Mouse (Mus musculus) liver, embryonic 14.5 days (tissue): ENCODE data around the gene Ctnnd1. TPM values are rescaled to one million over a fixed set of nuclear protein-coding genes. Genes with fewer than 3 reads are reported as not detected.

Experiments used
- ATAC-seq: fragments of 200-750 bp; cut with Nextera tagmentation; 2 replicates; pipeline ENCODE4 v1.8.0; 2017; ENCODE audit warnings: moderate number of reproducible peaks, mild to moderate bottlenecking, moderate library complexity; ENCODE audit not compliant: insufficient read depth
- DNase-seq, 3 experiments: peaks; one replicate each; pipeline ENCODE4 v3.0.0-alpha.2; 2012 to 2013; ENCODE audit warnings: low read depth in 3 of 3, low spot score in 3 of 3
- H3K27ac ChIP-seq: fragments of 300-500 bp; sonication (generic); 2 replicates; pipeline ENCODE4 v1.5.1; 2014; ENCODE audit warnings: moderate library complexity, mild to moderate bottlenecking, control low read depth, inconsistent platforms
- H3K27me3 ChIP-seq: fragments of 300-500 bp; sonication (generic); 2 replicates; pipeline ENCODE4 v1.6.1; 2014; ENCODE audit warnings: mild to moderate bottlenecking, low read length, moderate library complexity; ENCODE audit not compliant: control insufficient read depth, insufficient read depth
- H3K36me3 ChIP-seq: fragments of 300-500 bp; sonication (generic); replicated peaks from 2 replicates; pipeline ENCODE4 v1.6.1; 2014; ENCODE audit warnings: low read depth; ENCODE audit not compliant: control insufficient read depth, insufficient read depth
- H3K4me1 ChIP-seq, 2 experiments: fragments of 200-500 bp in 1 of 2; fragments of 300-500 bp in 1 of 2; sonication (generic) in 1 of 2; replicated peaks; 2 replicates each; pipeline ENCODE4 v1.6.1; 2012 to 2014; ENCODE audit warnings: antibody characterized with exemption in 1 of 2, inconsistent platforms in 1 of 2, low read length in 1 of 2; ENCODE audit not compliant: control insufficient read depth in 2 of 2, insufficient read depth in 2 of 2
- H3K4me2 ChIP-seq: fragments of 300-500 bp; sonication (generic); 2 replicates; pipeline ENCODE4 v1.6.1; 2014; ENCODE audit warnings: low read depth, mild to moderate bottlenecking, control low read depth, moderate library complexity
- H3K4me3 ChIP-seq, 2 experiments: fragments of 200-500 bp in 1 of 2; fragments of 300-500 bp in 1 of 2; sonication (generic) in 1 of 2; 2 replicates each; pipeline ENCODE4 v1.5.1; 2012 to 2014; ENCODE audit warnings: low read depth in 2 of 2, low read length in 2 of 2, mild to moderate bottlenecking in 2 of 2, control low read depth in 1 of 2, inconsistent platforms in 1 of 2, moderate library complexity in 1 of 2; ENCODE audit not compliant: insufficient read depth in 1 of 2
- H3K9ac ChIP-seq: fragments of 300-500 bp; sonication (generic); replicated peaks from 2 replicates; pipeline ENCODE4 v1.6.1; 2014; ENCODE audit warnings: mild to moderate bottlenecking, control low read depth, moderate library complexity
- H3K9me3 ChIP-seq: fragments of 300-500 bp; sonication (generic); 2 replicates; pipeline ENCODE4 v1.6.1; 2016; ENCODE audit warnings: low read length, mixed read lengths; ENCODE audit not compliant: control insufficient read depth
- CTCF ChIP-seq: IDR thresholded peaks from 2 replicates; pipeline ENCODE4 v1.5.1; 2016; ENCODE audit warnings: antibody characterized with exemption, low read depth, control low read depth
- EP300 ChIP-seq: IDR thresholded peaks from 2 replicates; pipeline ENCODE4 v1.6.1; 2016; ENCODE audit warnings: antibody characterized with exemption, low read depth
- WGBS: fragments of 180-500 bp; shearing (Covaris S2); extraction: QIAGEN DNeasy Blood & Tissue Kit; methylation state at CpG from one replicate; pipeline ENCODE4 v1.1.7; 2014; ENCODE audit not compliant: insufficient replicate concordance; 5-methylcytosine and 5-hydroxymethylcytosine counted together
- polyA plus RNA-seq, 2 experiments: library from polyadenylated mRNA; depleted of rRNA in 1 of 2; stranded (reverse) in 1 of 2; unstranded in 1 of 2; fragments of >200 nt; fragmentation: Nextera tagmentation in 1 of 2; extraction: Ambion mirVana in 1 of 2; gene quantifications; 2 replicates each; pipeline versions ENCODE4 v1.2.1 to v1.2.3; 2012 to 2014

Gene Ctnnd1
- polyA plus RNA-seq, 2 experiments = 8.5 to 16.0 TPM

DNA sequence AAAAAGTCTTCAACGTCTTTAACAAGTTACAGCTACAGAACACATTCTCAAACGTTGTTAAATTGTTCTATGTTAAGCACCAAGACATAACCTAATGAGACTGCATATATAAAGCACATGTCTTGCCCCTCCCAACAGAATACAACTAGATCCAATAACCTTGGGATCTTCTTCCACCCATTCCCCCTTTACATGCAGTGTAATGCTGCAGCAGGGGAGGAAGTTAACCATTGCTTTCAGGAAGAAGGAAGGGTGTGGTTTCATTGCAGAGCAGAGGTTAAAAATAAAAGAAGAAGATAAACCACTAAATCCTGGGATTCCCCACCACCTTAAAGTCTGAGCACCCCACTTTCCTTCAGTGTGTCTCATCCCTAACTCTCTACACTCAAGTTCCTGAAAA, 27.9 kb downstream of the Ctnnd1 start:
- H3K27me3 ChIP-seq = no peaks in the 10 kb centered on the region
- H3K4me2 ChIP-seq = no peak overlapping the region
- no peak for DNase-seq
- no peaks in the 10 kb centered on the region for H3K9me3 ChIP-seq
- H3K27ac ChIP-seq = no peak overlapping the region
- peaks cover 3 to 22% of the 10 kb centered on the region in 2 experiments for H3K4me1 ChIP-seq
- no peak for ATAC-seq
- no peak overlapping the region for H3K9ac ChIP-seq
- 57% methylated on average over 2 of the region's 2 CpGs for WGBS
- TF ChIP-seq EP300 (no peak), CTCF (no peak)
- H3K36me3 ChIP-seq = peaks cover 12% of the 10 kb centered on the region
- no peak overlapping the region for H3K4me3 ChIP-seq

DNA sequence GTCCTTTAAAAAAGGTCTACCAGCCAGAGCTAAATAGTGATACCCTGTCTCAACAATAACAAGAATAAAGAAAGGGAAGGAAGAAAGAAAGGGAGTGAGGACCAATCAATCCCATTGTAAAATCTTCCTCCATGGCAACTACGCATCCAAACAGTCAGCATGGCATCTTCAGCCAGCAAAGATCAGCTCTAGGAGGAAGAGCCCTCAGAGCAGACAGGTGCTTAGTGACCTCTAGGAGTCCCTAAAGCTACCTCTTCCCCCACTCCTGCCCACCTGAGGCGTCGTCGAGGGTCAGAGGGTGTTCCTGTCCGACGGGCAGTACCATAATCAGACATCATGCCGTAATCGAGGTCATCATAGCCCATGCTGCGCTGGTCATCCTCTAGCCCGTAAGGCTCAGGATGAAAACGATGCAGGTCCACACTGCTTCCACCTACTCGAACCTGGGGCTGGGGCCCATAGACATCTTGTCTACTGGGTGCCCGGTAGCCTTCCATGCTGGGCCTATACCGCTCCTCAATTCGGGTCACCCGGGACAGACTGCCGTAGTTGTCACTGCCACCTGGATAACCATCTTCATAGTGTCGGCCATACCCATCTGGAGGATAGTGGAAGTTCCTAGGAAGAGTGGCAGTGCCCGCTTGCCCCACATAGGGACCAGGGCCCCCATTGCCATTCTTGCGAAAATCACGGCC, 30.8 kb downstream of the Ctnnd1 start:
- no peak overlapping the region for H3K27ac ChIP-seq
- no peak for ATAC-seq
- 83% methylated on average over 21 of the region's 21 CpGs for WGBS
- no peak for DNase-seq
- H3K36me3 ChIP-seq = peaks cover 30% of the 10 kb centered on the region
- H3K4me2 ChIP-seq = no peak overlapping the region
- no peak overlapping the region for H3K4me3 ChIP-seq
- TF ChIP-seq CTCF (no peak), EP300 (no peak)
- peaks cover 0 to 15% of the 10 kb centered on the region in 2 experiments; a peak in 3 of 4 replicates for H3K4me1 ChIP-seq
- no peak overlapping the region for H3K9ac ChIP-seq
- no peaks in the 10 kb centered on the region for H3K9me3 ChIP-seq
- no peaks in the 10 kb centered on the region for H3K27me3 ChIP-seq

DNA sequence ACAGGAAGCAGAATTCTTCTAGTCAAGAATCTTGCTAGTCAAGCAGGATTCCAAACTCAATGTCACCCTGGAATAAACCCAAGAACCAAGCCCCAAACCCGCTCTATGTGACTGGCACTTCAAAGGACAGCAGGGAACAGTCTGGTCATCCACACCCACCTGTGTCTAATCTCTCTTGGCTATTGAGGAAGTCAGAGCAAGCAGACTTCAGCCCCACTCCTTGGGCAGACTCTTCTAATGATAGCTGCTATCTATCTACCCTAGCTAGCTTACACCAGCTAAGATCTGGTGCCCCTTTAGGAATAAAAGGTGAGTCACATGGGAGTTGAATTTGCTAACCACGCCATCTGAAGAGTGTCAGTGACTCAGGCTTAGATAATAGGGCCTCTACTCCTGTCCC, 31.7 kb downstream of the Ctnnd1 start:
- Histone ChIP-seq H3K4me1 (peaks cover 0 to 10% of the 10 kb centered on the region in 2 experiments; a peak in 3 of 4 replicates), H3K36me3 (peaks cover 33% of the 10 kb centered on the region), H3K4me2 (no peak overlapping the region), H3K4me3 (no peak overlapping the region), H3K27ac (no peak overlapping the region), H3K9ac (no peak overlapping the region), H3K9me3 (no peaks in the 10 kb centered on the region), H3K27me3 (no peaks in the 10 kb centered on the region)
- TF ChIP-seq EP300 = no peak
- whole genome bisulfite sequencing = 54% methylated on average over 2 of the region's 2 CpGs
- DNase-seq (no peak), ATAC-seq (no peak; the same call in 1 of the 2 replicates)

DNA sequence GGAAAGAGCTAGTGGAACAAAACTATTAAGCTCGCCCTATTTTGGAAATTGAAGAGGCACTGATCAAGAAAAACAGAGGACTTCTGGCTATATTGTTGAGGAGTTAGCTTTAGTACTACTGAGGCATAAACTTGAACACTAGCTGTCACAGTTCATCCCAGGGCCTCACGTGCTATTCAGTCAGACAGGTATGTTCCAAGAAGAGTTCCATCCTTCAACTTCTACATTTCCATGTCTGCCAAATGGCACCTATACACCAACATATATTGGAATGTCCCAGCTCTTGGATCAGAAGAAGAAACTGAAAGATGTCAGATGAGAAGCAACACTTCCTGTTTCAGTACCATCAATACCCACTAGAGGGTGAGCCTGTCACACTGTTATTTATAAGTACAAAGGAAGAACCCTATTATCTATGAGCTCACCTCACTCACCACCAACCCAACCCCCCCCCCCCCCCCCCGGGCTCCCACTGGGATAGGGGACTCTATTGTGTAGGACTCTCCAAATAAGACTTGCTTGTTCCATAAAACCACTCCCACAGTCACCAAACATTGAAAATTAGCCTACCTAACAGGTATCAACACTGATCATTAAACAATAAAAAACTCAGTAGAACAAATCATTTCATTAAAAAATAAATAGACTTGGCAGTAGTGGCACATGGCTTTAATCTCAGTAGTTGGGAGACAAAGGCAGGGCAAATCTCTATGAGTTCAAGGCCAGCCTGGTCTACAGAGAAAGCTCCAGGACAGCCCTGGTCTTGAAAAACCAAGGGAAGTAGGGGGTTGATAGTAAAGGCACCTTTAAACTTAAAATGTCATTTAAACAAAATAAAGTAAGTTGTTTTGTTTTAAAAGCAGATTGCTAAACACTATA, 32.7 kb downstream of the Ctnnd1 start:
- DNase-seq (peak in 2 of 3 experiments; percentile 32 to 52), ATAC-seq (peak; percentile 21; the same call in 1 of the 2 replicates)
- Histone ChIP-seq H3K27me3 (no peaks in the 10 kb centered on the region), H3K9me3 (no peaks in the 10 kb centered on the region), H3K4me2 (no peak overlapping the region), H3K9ac (no peak overlapping the region), H3K4me1 (peaks cover 0 to 6% of the 10 kb centered on the region in 2 experiments; a peak in 2 of 4 replicates), H3K36me3 (peaks cover 41% of the 10 kb centered on the region), H3K4me3 (no peak overlapping the region), H3K27ac (no peak overlapping the region)
- WGBS = 42% methylated on average over 3 of the region's 3 CpGs
- TF ChIP-seq CTCF (peak; percentile 61), EP300 (no peak)

DNA sequence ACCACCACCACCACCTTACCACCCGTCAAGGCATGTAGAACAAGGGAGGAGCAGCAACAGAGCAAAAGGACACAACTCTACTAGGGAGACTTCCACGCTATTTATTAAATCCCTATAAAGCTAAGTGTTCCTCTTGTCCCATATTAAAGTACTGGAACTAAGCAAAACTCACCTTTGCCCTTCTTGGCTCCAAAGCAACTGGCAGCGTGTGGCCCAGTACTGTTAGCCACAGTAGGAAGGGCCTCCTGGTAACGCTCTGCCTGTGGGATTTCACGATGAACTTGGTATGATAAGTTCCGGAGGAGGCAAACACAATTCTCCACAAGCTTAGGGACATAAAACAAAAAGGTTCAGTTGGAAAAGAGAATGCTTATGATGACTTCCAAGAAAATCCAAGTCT, 37.8 kb downstream of the Ctnnd1 start:
- DNase-seq (no peak), ATAC-seq (no peak)
- Histone ChIP-seq H3K36me3 (peaks cover 55% of the 10 kb centered on the region), H3K9ac (no peak overlapping the region), H3K4me3 (no peak overlapping the region), H3K9me3 (no peaks in the 10 kb centered on the region), H3K4me2 (no peak overlapping the region), H3K27ac (no peak overlapping the region), H3K4me1 (no peaks in the 10 kb centered on the region), H3K27me3 (no peaks in the 10 kb centered on the region)
- TF ChIP-seq EP300 = no peak
- TF ChIP-seq CTCF = no peak
- WGBS = 87% methylated on average over 6 of the region's 6 CpGs
